Mouse (Mus musculus): ENCODE results near the gene Cacna1e. TPM values are rescaled to one million over a fixed set of nuclear protein-coding genes. Genes with fewer than 3 reads are reported as not detected.

Gene Cacna1e
- polyA plus RNA-seq, 1 experiment from 2014 or later = 0.49 TPM

DNA sequence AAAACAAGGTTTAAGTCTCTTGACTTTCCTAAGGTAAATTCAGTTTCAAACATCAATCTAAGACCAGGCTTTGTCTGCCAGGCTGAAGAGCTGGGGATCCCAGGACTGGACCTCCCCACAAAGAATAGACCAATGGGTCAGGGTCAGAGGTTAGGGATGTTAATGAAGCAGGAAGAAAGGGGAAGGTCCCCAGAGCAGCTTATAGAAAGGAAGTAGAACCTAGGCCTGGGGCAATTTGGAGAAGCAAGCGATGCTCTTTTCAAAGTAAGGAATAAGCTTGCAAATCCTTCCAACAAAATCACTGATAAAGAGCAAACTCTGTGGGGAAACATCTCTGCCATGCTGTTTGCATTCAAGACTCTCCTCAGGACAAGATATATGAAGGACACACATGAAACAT is 205.3 kb downstream of the Cacna1e start:
- no peak for DNase-seq (ENCODE audit: low spot score)
- H3K4me3 ChIP-seq (ENCODE audit: low read depth, low read length) = no peak overlapping the region
- H3K36me3 ChIP-seq (ENCODE audit: control insufficient read depth, insufficient read depth, low read length) = no peaks in the 10 kb centered on the region
- H3K9me3 ChIP-seq (ENCODE audit: control insufficient read depth, low read length) = no peaks in the 10 kb centered on the region
- no peaks in the 10 kb centered on the region for H3K4me1 ChIP-seq (ENCODE audit: control insufficient read depth, insufficient read depth, low read length)
- 67% methylated on average over 1 of the region's 1 CpGs for WGBS
- ATAC-seq (ENCODE audit: insufficient number of reproducible peaks, low FRiP score, low TSS enrichment, low read depth) = no peak
- H3K4me2 ChIP-seq (ENCODE audit: low read depth, severe bottlenecking) = no peak overlapping the region
- H3K27ac ChIP-seq (replicated peaks; ENCODE audit: low read depth, low read length) = no peak overlapping the region
- no peaks in the 10 kb centered on the region for H3K27me3 ChIP-seq (ENCODE audit: control insufficient read depth, insufficient read depth, low read length)
- H3K9ac ChIP-seq (ENCODE audit: low read length) = no peak overlapping the region

DNA sequence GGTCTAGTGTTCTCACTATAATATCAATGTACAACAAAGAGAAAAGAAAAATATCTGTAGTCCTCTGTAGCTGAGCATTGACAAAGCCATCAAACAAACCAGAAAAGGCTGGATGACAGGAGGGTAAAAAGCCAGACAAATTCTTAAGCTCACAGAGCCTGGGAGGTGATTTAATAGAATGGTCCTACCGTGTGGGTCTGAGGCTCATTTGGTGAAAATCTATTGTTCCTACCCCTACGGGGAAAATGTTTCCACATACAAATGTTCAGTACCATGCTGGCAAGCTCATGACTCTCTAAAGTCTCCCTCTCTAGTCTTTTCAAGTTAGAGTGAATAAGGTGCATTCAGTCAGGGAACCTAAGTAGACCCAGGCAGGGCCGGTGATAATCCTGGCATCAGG is 206.2 kb downstream of the Cacna1e start:
- no peak overlapping the region for H3K27ac ChIP-seq (replicated peaks; ENCODE audit: low read depth, low read length)
- no peak overlapping the region for H3K4me2 ChIP-seq (ENCODE audit: low read depth, severe bottlenecking)
- no peak overlapping the region for H3K9ac ChIP-seq (ENCODE audit: low read length)
- H3K9me3 ChIP-seq (ENCODE audit: control insufficient read depth, low read length) = no peaks in the 10 kb centered on the region
- H3K27me3 ChIP-seq (ENCODE audit: control insufficient read depth, insufficient read depth, low read length) = no peaks in the 10 kb centered on the region
- ATAC-seq (ENCODE audit: insufficient number of reproducible peaks, low FRiP score, low TSS enrichment, low read depth) (no peak), DNase-seq (ENCODE audit: low spot score) (no peak)
- H3K4me1 ChIP-seq (ENCODE audit: control insufficient read depth, insufficient read depth, low read length) = no peaks in the 10 kb centered on the region
- H3K4me3 ChIP-seq (ENCODE audit: low read depth, low read length) = no peak overlapping the region
- 87% methylated on average over 3 of the region's 3 CpGs for WGBS
- no peaks in the 10 kb centered on the region for H3K36me3 ChIP-seq (ENCODE audit: control insufficient read depth, insufficient read depth, low read length)

DNA sequence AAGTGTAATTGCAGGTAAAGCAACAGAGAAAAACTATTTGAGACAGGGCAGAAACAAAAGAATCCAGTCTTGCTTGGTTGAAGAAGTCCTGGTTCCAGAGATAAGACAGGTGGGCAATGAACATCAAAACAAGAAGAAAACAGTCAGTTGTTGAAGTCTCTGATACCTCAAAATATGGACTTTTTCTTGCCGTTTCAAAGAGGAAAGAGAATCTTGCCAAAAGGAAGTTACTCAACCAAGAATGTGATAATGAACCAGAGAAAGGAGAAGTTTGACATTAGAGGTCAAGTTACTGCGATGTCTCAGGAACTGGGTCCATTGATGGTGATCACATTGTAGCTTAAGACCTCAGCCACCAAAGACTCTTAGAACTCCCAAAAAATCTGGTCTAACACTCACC is 206.6 kb downstream of the Cacna1e start:
- ATAC-seq (ENCODE audit: insufficient number of reproducible peaks, low FRiP score, low TSS enrichment, low read depth) (no peak), DNase-seq (ENCODE audit: low spot score) (no peak)
- 85% methylated on average over 2 of the region's 2 CpGs for WGBS
- no peak overlapping the region for H3K27ac ChIP-seq (replicated peaks; ENCODE audit: low read depth, low read length)
- H3K4me1 ChIP-seq (ENCODE audit: control insufficient read depth, insufficient read depth, low read length) = no peaks in the 10 kb centered on the region
- no peaks in the 10 kb centered on the region for H3K27me3 ChIP-seq (ENCODE audit: control insufficient read depth, insufficient read depth, low read length)
- no peak overlapping the region for H3K4me3 ChIP-seq (ENCODE audit: low read depth, low read length)
- H3K36me3 ChIP-seq (ENCODE audit: control insufficient read depth, insufficient read depth, low read length) = no peaks in the 10 kb centered on the region
- no peaks in the 10 kb centered on the region for H3K9me3 ChIP-seq (ENCODE audit: control insufficient read depth, low read length)
- H3K4me2 ChIP-seq (ENCODE audit: low read depth, severe bottlenecking) = no peak overlapping the region
- no peak overlapping the region for H3K9ac ChIP-seq (ENCODE audit: low read length)

DNA sequence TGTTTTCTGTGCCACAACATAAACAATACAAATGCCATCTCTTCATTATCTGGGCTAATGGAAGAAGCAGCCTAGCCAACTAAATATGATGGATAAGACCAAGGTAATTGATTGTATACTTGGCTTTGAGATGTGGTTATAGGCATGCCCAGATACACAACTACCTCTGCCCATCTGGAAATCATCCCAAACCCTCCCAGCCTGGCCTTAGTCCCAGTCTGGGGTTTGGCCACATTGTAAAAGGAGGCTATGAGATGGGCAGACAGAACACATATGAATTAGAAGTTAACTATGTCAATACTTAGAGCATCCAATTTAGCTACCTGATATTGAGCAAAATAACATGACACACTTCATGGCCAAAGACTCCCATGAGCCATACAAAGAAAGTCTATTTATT is 220.6 kb downstream of the Cacna1e start:
- ATAC-seq (ENCODE audit: insufficient number of reproducible peaks, low FRiP score, low TSS enrichment, low read depth) (no peak), DNase-seq (ENCODE audit: low spot score) (no peak)
- Histone ChIP-seq H3K27me3 (ENCODE audit: control insufficient read depth, insufficient read depth, low read length) (no peaks in the 10 kb centered on the region), H3K4me1 (ENCODE audit: control insufficient read depth, insufficient read depth, low read length) (no peaks in the 10 kb centered on the region), H3K4me3 (ENCODE audit: low read depth, low read length) (no peak overlapping the region), H3K36me3 (ENCODE audit: control insufficient read depth, insufficient read depth, low read length) (no peaks in the 10 kb centered on the region), H3K27ac (replicated peaks; ENCODE audit: low read depth, low read length) (no peak overlapping the region), H3K4me2 (ENCODE audit: low read depth, severe bottlenecking) (no peak overlapping the region), H3K9me3 (ENCODE audit: control insufficient read depth, low read length) (no peaks in the 10 kb centered on the region), H3K9ac (ENCODE audit: low read length) (no peak overlapping the region)

DNA sequence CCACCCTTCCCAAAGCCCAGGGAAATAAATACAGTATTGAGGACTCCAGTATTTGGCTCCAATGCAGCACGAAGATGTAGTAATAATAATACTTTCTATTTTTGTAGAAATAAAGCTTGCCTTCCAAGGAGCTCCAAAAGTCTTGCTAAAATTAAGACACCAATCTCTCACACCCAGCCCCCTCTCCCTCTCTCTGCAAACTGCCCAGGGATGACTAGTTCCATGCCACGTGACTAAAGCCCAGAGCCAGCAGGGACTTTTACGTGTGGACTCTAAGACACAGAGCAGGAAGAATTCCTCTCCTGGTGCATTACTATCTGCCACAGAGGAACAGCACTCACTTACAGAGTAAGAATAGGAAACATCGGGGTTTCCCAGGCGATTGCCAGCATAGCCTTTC is 222.3 kb downstream of the Cacna1e start:
- Histone ChIP-seq H3K4me2 (ENCODE audit: low read depth, severe bottlenecking) (no peak overlapping the region), H3K4me3 (ENCODE audit: low read depth, low read length) (no peak overlapping the region), H3K9ac (ENCODE audit: low read length) (no peak overlapping the region), H3K27ac (replicated peaks; ENCODE audit: low read depth, low read length) (no peak overlapping the region), H3K4me1 (ENCODE audit: control insufficient read depth, insufficient read depth, low read length) (no peaks in the 10 kb centered on the region), H3K27me3 (ENCODE audit: control insufficient read depth, insufficient read depth, low read length) (no peaks in the 10 kb centered on the region), H3K9me3 (ENCODE audit: control insufficient read depth, low read length) (no peaks in the 10 kb centered on the region), H3K36me3 (ENCODE audit: control insufficient read depth, insufficient read depth, low read length) (no peaks in the 10 kb centered on the region)
- no peak for ATAC-seq (ENCODE audit: insufficient number of reproducible peaks, low FRiP score, low TSS enrichment, low read depth)
- DNase-seq (ENCODE audit: low spot score) = no peak
- WGBS = 88% methylated on average over 5 of the region's 5 CpGs

DNA sequence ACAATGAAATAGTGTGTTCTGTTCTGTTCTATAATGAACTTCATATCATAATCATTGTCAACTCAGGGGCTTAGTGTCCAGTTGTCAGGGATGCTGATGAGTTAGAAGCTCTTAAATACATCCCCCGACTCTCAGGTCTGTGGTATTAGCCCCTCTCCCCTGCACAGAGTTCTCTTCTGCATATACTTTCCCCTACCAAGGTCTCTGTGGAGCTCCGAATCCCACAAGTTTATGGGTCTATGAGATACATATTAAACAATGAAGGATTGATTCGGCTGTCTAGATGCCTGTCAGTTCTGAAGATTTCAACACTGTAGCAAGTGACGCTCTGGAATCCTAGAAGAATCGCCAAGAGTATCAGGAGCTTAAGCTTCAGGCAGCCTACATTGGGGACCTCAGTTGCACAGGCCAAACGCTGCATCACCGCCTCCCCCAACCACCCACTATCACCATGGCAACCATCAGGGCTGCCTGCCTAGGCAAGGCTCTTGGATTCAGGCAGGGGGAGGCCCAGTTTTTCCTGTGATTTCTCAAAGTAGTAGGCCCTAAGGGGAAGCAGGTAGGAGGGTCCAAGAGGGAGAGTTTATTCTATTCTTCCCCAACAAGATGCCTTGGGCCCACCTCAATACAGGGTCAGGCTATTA is 223.0 kb downstream of the Cacna1e start:
- Histone ChIP-seq H3K4me1 (ENCODE audit: control insufficient read depth, insufficient read depth, low read length) (no peaks in the 10 kb centered on the region), H3K36me3 (ENCODE audit: control insufficient read depth, insufficient read depth, low read length) (no peaks in the 10 kb centered on the region), H3K27me3 (ENCODE audit: control insufficient read depth, insufficient read depth, low read length) (no peaks in the 10 kb centered on the region), H3K4me2 (ENCODE audit: low read depth, severe bottlenecking) (no peak overlapping the region), H3K9ac (ENCODE audit: low read length) (no peak overlapping the region), H3K9me3 (ENCODE audit: control insufficient read depth, low read length) (no peaks in the 10 kb centered on the region), H3K27ac (replicated peaks; ENCODE audit: low read depth, low read length) (no peak overlapping the region), H3K4me3 (ENCODE audit: low read depth, low read length) (no peak overlapping the region)
- WGBS = 62% methylated on average over 7 of the region's 7 CpGs
- DNase-seq (ENCODE audit: low spot score) = peak; percentile 29
- ATAC-seq (ENCODE audit: insufficient number of reproducible peaks, low FRiP score, low TSS enrichment, low read depth) = no peak

DNA sequence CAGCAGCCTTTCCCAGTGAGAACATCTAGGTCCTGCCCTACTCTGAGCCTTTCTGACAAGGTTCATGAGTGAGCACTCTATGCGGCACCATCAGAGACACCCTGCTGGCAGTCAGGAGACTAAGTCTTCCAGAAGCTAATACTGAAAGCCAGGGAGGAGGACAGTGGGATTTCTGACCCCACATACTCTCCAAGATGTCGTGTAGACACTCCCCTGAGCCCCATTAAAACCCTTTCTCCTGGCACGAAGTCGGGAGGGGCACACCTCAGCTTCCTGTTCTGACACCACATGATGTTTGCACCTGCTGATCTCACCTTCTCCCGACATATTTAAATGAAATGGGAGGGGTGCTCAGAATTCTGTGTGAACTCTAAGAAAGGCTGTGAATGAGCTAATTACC is 226.9 kb downstream of the Cacna1e start:
- 41% methylated on average over 5 of the region's 5 CpGs for WGBS
- DNase-seq (ENCODE audit: low spot score) = no peak
- Histone ChIP-seq H3K27me3 (ENCODE audit: control insufficient read depth, insufficient read depth, low read length) (no peaks in the 10 kb centered on the region), H3K4me1 (ENCODE audit: control insufficient read depth, insufficient read depth, low read length) (no peaks in the 10 kb centered on the region), H3K4me2 (ENCODE audit: low read depth, severe bottlenecking) (no peak overlapping the region), H3K9me3 (ENCODE audit: control insufficient read depth, low read length) (no peaks in the 10 kb centered on the region), H3K27ac (replicated peaks; ENCODE audit: low read depth, low read length) (no peak overlapping the region), H3K4me3 (ENCODE audit: low read depth, low read length) (no peak overlapping the region), H3K9ac (ENCODE audit: low read length) (no peak overlapping the region), H3K36me3 (ENCODE audit: control insufficient read depth, insufficient read depth, low read length) (no peaks in the 10 kb centered on the region)
- ATAC-seq (ENCODE audit: insufficient number of reproducible peaks, low FRiP score, low TSS enrichment, low read depth) = no peak

DNA sequence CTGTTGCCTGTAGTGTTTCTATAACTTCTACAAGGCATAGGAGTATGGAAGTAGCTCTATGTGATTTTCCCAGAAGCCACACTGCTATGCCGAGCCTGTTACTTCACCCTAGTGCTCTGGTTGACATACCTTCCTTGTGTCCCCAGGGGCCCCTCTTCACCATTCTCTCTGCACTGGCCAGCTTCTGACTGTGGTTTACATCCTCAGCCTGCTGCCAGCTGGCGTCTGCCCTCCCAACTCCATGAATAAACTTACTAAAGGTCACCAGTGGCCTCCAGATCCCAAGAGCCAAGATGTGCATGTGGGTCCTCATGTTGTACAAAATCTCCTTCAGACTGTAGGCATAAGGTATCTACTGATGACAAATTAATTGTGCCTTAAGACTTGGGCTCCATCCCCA is 230.3 kb downstream of the Cacna1e start:
- WGBS = 79% methylated on average over 2 of the region's 2 CpGs
- H3K9me3 ChIP-seq (ENCODE audit: control insufficient read depth, low read length) = no peaks in the 10 kb centered on the region
- H3K4me3 ChIP-seq (ENCODE audit: low read depth, low read length) = no peak overlapping the region
- no peak for DNase-seq (ENCODE audit: low spot score)
- no peak overlapping the region for H3K9ac ChIP-seq (ENCODE audit: low read length)
- no peaks in the 10 kb centered on the region for H3K4me1 ChIP-seq (ENCODE audit: control insufficient read depth, insufficient read depth, low read length)
- no peaks in the 10 kb centered on the region for H3K36me3 ChIP-seq (ENCODE audit: control insufficient read depth, insufficient read depth, low read length)
- H3K27me3 ChIP-seq (ENCODE audit: control insufficient read depth, insufficient read depth, low read length) = no peaks in the 10 kb centered on the region
- H3K27ac ChIP-seq (replicated peaks; ENCODE audit: low read depth, low read length) = no peak overlapping the region
- H3K4me2 ChIP-seq (ENCODE audit: low read depth, severe bottlenecking) = no peak overlapping the region
- ATAC-seq (ENCODE audit: insufficient number of reproducible peaks, low FRiP score, low TSS enrichment, low read depth) = no peak
